11 mouse cellular contexts compared by ENCODE assay signal in the genomic region with DNA sequence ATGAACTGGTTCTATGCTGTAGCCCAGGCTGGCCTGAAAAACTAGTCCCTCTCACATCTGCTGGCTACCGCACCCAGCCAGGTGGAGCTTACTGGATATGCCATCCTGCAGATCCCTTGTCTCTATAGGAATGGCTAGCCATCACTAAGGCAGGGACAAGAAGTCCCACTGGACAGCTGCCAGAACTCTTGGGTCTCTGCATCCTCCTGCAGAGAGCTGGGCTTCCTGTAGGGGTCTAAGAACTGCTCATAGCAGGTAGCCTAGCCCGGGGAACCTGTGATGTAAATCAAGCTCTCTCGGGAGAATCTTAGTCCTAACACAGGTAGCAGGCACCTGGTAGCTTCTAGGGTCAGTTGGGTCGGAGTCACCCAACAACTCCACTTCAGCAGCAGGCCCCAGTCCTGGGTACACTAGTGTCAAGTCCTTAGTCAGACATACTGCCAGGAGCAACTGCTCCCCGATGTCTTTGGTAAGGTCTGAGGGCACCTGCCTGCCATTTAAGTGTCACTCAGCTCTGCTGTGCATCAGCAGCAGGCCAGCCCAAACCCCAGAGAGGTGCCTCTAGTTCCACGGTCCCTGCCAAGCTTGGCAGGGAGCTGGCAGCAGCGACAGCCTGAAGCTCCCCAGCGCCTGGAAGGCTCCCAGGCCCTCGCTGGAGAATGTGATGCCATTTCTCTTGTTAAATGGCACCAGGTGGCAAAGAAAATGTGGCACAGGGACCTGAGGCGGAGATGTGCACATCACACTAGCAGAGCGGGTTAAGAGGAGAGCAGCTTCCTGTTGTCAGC. TPM values are rescaled to one million over a fixed set of nuclear protein-coding genes. Genes with fewer than 3 reads are reported as not detected.
DNase-seq lines count a peak whose midpoint lies in the region; ATAC-seq and TF ChIP-seq lines count a peak whose summit lies in the region.
"Had no signal": no experiment of that assay in that cellular context is flagged by ENCODE, and none has a peak within 500 bp of the region (broad histone marks: within the 10 kb centered on the region; RNA-seq: fewer than 3 reads in every experiment).

No protein-coding gene starts in this region.

- 0 out of 2 replicates have a peak overlapping the region, but pooled peaks have one; percentile 13 for H3K9ac ChIP-seq in liver, embryonic 13.5 days
- H3K9ac ChIP-seq in liver, postnatal 0 days (replicated peaks): no peak overlapping the region
- H3K9ac ChIP-seq: liver, embryonic 14.5 days had no signal

- H3K27ac ChIP-seq in liver, embryonic 13.5 days: peak overlapping the region; percentile 93
- H3K27ac ChIP-seq in liver, postnatal 0 days (ENCODE audit: low read depth): no peak overlapping the region
- H3K27ac ChIP-seq: kidney, postnatal 0 days; liver, embryonic 14.5 days had no signal

- peak; percentile 40 for DNase-seq in adrenal gland, postnatal 10 days
- DNase-seq in adrenal gland, postnatal 14 days: no peak
- no peak for DNase-seq in liver, embryonic 13.5 days
- no peak for DNase-seq in liver, postnatal 0 days
- peak; percentile 89 for DNase-seq in cerebellum, adult 18-20 months
- peak; percentile 57 to 66 for DNase-seq in layer of hippocampus, postnatal 10 days (ENCODE audit: low spot score in 2 of 2)
- DNase-seq in adrenal gland, adult (ENCODE audit: inconsistent age in 2 of 2, low spot score in 1 of 2): no peak
- no peak for DNase-seq in kidney, adult 9 months

- no peak for ATAC-seq in liver, embryonic 13.5 days (ENCODE audit: low read depth)
- ATAC-seq in liver, postnatal 0 days: no peak

- no peak for TF ChIP-seq CTCF in liver, postnatal 0 days (IDR thresholded peaks at IDR 0.05; ENCODE audit: low read depth)

- H3K27me3 ChIP-seq in liver, embryonic 13.5 days: peaks cover 2% of the 10 kb centered on the region; the same call in 1 of the 2 replicates
- H3K27me3 ChIP-seq in liver, postnatal 0 days (ENCODE audit: insufficient read depth, low read length): no peaks in the 10 kb centered on the region

- no peak overlapping the region for H3K4me2 ChIP-seq in liver, embryonic 13.5 days
- H3K4me2 ChIP-seq in liver, postnatal 0 days (ENCODE audit: low read depth, low read length): no peak overlapping the region

- no peak for TF ChIP-seq EP300 in liver, postnatal 0 days (IDR thresholded peaks at IDR 0.05; ENCODE audit: low read depth)

- 71% methylated on average over 11 of the region's 11 CpGs for WGBS in liver, embryonic 13.5 days (ENCODE audit: insufficient replicate concordance)
- WGBS in liver, postnatal 0 days (ENCODE audit: insufficient replicate concordance): 70% methylated on average over 11 of the region's 11 CpGs

- H3K36me3 ChIP-seq in liver, embryonic 13.5 days: peaks cover 11% of the 10 kb centered on the region
- H3K36me3 ChIP-seq in liver, postnatal 0 days (replicated peaks; ENCODE audit: insufficient read depth, low read length): no peaks in the 10 kb centered on the region

- H3K4me1 ChIP-seq in liver, embryonic 13.5 days (replicated peaks): peaks cover 54% of the 10 kb centered on the region
- peaks cover 20% of the 10 kb centered on the region for H3K4me1 ChIP-seq in liver, postnatal 0 days (ENCODE audit: insufficient read depth)

- no peaks in the 10 kb centered on the region for H3K9me3 ChIP-seq in liver, embryonic 13.5 days (replicated peaks)
- no peaks in the 10 kb centered on the region for H3K9me3 ChIP-seq in liver, postnatal 0 days (ENCODE audit: low read length)

- H3K4me3 ChIP-seq in liver, embryonic 13.5 days (replicated peaks): no peak overlapping the region
- H3K4me3 ChIP-seq in liver, postnatal 0 days (ENCODE audit: low read depth, low read length): no peak overlapping the region

RNA-seq across cellular contexts. Expression of a gene that starts 7.6 kb away (rescaled TPM):
- 1 to 10 TPM; 2.1 to 2.7 TPM for total RNA-seq in adrenal gland, postnatal 10 days (2021)
- total RNA-seq in adrenal gland, postnatal 14 days (2021): 1.0 and 6.8 TPM in 2 replicates
- 0.38 and 0.87 TPM in 2 replicates for polyA plus RNA-seq in liver, embryonic 13.5 days (2015; fragmentation: Nextera tagmentation; extraction: Ambion mirVana)
- 2.0 and 2.3 TPM in 2 replicates for polyA plus RNA-seq in liver, postnatal 0 days (2015; fragmentation: Nextera tagmentation; extraction: Ambion mirVana)
- 1 to 10 TPM in 1 of 2 experiments, under 1 TPM in 1; 0.69 to 1.0 TPM for total RNA-seq in layer of hippocampus, postnatal 10 days (2021)
- polyA plus RNA-seq: heart, postnatal 0 days had no signal

RNA-seq across cellular contexts. Expression of a gene that starts 12.8 kb away (rescaled TPM):
- total RNA-seq in adrenal gland, postnatal 10 days (2021): 10 to 100 TPM; 11.7 to 12.0 TPM
- total RNA-seq in adrenal gland, postnatal 14 days (2021): 10.9 and 12.2 TPM in 2 replicates
- 41.7 and 45.6 TPM in 2 replicates for polyA plus RNA-seq in liver, embryonic 13.5 days (2015; fragmentation: Nextera tagmentation; extraction: Ambion mirVana)
- polyA plus RNA-seq in liver, postnatal 0 days (2015; fragmentation: Nextera tagmentation; extraction: Ambion mirVana): 27.8 and 30.7 TPM in 2 replicates
- 1 to 10 TPM; 6.5 to 9.0 TPM for total RNA-seq in layer of hippocampus, postnatal 10 days (2021)

RNA-seq across cellular contexts. Expression of a gene that starts 19.2 kb away (rescaled TPM):
- under 1 TPM; 0.12 to 0.45 TPM for total RNA-seq in adrenal gland, postnatal 10 days (2021)
- 0.44 and 1.1 TPM in 2 replicates for total RNA-seq in adrenal gland, postnatal 14 days (2021)
- polyA plus RNA-seq in liver, embryonic 13.5 days (2015; fragmentation: Nextera tagmentation; extraction: Ambion mirVana): 0.08 and 0.10 TPM in 2 replicates
- polyA plus RNA-seq in liver, postnatal 0 days (2015; fragmentation: Nextera tagmentation; extraction: Ambion mirVana): 0.08 and 0.13 TPM in 2 replicates
- total RNA-seq in layer of hippocampus, postnatal 10 days (2021): 1 to 10 TPM; 2.0 to 3.1 TPM

RNA-seq across cellular contexts. Expression of a gene that starts 20.4 kb away (rescaled TPM):
- under 1 TPM; 0.27 to 1.00 TPM for total RNA-seq in adrenal gland, postnatal 10 days (2021)
- total RNA-seq in adrenal gland, postnatal 14 days (2021): 0.49 and 0.74 TPM in 2 replicates
- not detected in 2 replicates for polyA plus RNA-seq in liver, embryonic 13.5 days (2015; fragmentation: Nextera tagmentation; extraction: Ambion mirVana)
- not detected in 2 replicates for polyA plus RNA-seq in liver, postnatal 0 days (2015; fragmentation: Nextera tagmentation; extraction: Ambion mirVana)
- total RNA-seq in layer of hippocampus, postnatal 10 days (2021): 10 to 100 TPM; 79.9 to 88.8 TPM
- polyA plus RNA-seq: heart, postnatal 0 days; kidney, postnatal 0 days had no signal

RNA-seq across cellular contexts. Expression of a gene that starts 42.9 kb away (rescaled TPM):
- total RNA-seq in adrenal gland, postnatal 10 days (2021): 1 to 10 TPM; 3.5 to 6.0 TPM
- total RNA-seq in adrenal gland, postnatal 14 days (2021): 6.0 and 6.1 TPM in 2 replicates
- polyA plus RNA-seq in liver, embryonic 13.5 days (2015; fragmentation: Nextera tagmentation; extraction: Ambion mirVana): 0.36 and 0.84 TPM in 2 replicates
- polyA plus RNA-seq in liver, postnatal 0 days (2015; fragmentation: Nextera tagmentation; extraction: Ambion mirVana): 0.06 and 0.07 TPM in 2 replicates
- total RNA-seq in layer of hippocampus, postnatal 10 days (2021): 100 to 1,000 TPM; 617 to 640 TPM

Comparison
In these comparisons a context has a peak if more than half of its experiments do, and no peak if none do; other contexts are left out.
1. DNase-seq: peak in adrenal gland, postnatal 10 days (single experiment), cerebellum, adult 18-20 months (2 of 2) and layer of hippocampus, postnatal 10 days (2 of 2); none in adrenal gland, postnatal 14 days (single experiment), liver, embryonic 13.5 days (single experiment), liver, postnatal 0 days (single experiment), adrenal gland, adult (0 of 2) and kidney, adult 9 months (single experiment).